Mouse (Mus musculus) MEL (cell line): ENCODE data around the gene Rps17.

Experiments used
- BHLHE40 ChIP-seq: IDR thresholded peaks from 2 replicates; pipeline ENCODE4 v1.6.1; 2012; ENCODE audit warnings: low read depth, mild to moderate bottlenecking, inconsistent platforms, low read length, improper control_type of control experiment, borderline replicate concordance
- CTCF ChIP-seq, 3 experiments: IDR thresholded peaks in 2 of 3; conservative IDR thresholded peaks in 1 of 3; 2 replicates each; pipeline ENCODE4 v1.5.1; 2011 to 2012; ENCODE audit warnings: low read length in 3 of 3, low read depth in 2 of 3, mild to moderate bottlenecking in 2 of 3, improper control_type of control experiment in 1 of 3, inconsistent platforms in 1 of 3, mixed read lengths in 1 of 3, moderate library complexity in 1 of 3; ENCODE audit not compliant: control insufficient read depth in 1 of 3, insufficient read depth in 1 of 3, poor library complexity in 1 of 3, severe bottlenecking in 1 of 3
- E2F4 ChIP-seq: IDR thresholded peaks from 2 replicates; pipeline ENCODE4 v1.6.1; 2011; ENCODE audit warnings: low read depth, low read length, improper control_type of control experiment, borderline replicate concordance
- EP300 ChIP-seq, 2 experiments: IDR thresholded peaks; 2 replicates each; pipeline ENCODE4 v1.6.1; 2011; ENCODE audit warnings: improper control_type of control experiment in 2 of 2, low read length in 2 of 2, low read depth in 1 of 2, mild to moderate bottlenecking in 1 of 2
- GATA1 ChIP-seq: IDR thresholded peaks from 2 replicates; pipeline ENCODE4 v1.6.1; 2011; ENCODE audit warnings: low read depth, low read length, improper control_type of control experiment
- MAX ChIP-seq: IDR thresholded peaks from 2 replicates; pipeline ENCODE4 v1.6.1; 2011; ENCODE audit warnings: low read length, improper control_type of control experiment
- MXI1 ChIP-seq: IDR thresholded peaks from 2 replicates; pipeline ENCODE4 v1.6.1; 2011; ENCODE audit warnings: mild to moderate bottlenecking, low read depth, low read length, improper control_type of control experiment
- MYC ChIP-seq: IDR thresholded peaks from 2 replicates; pipeline ENCODE4 v1.6.1; 2011; ENCODE audit warnings: low read depth, mild to moderate bottlenecking, low read length, improper control_type of control experiment, moderate library complexity
- POLR2AphosphoS5 ChIP-seq: IDR thresholded peaks from 2 replicates; pipeline ENCODE4 v1.6.1; 2012; ENCODE audit warnings: low read depth, borderline replicate concordance, mild to moderate bottlenecking, inconsistent platforms, low read length, moderate library complexity, mixed read lengths
- SMC3 ChIP-seq: IDR thresholded peaks from 2 replicates; pipeline ENCODE4 v1.6.1; 2011; ENCODE audit warnings: low read depth, low read length, improper control_type of control experiment
- TAL1 ChIP-seq: IDR thresholded peaks from 2 replicates; pipeline ENCODE4 v1.6.1; 2012; ENCODE audit warnings: mild to moderate bottlenecking, inconsistent platforms, low read length, moderate library complexity, mixed read lengths
- USF1 ChIP-seq: IDR thresholded peaks from 2 replicates; pipeline ENCODE4 v1.6.1; 2014; ENCODE audit warnings: low read depth, mild to moderate bottlenecking, inconsistent platforms, low read length, improper control_type of control experiment, moderate library complexity
- USF2 ChIP-seq, 2 experiments: IDR thresholded peaks; 2 replicates each; pipeline ENCODE4 v1.6.1; 2011 to 2012; ENCODE audit warnings: improper control_type of control experiment in 2 of 2, low read length in 2 of 2, borderline replicate concordance in 1 of 2, inconsistent platforms in 1 of 2, low read depth in 1 of 2, mild to moderate bottlenecking in 1 of 2; ENCODE audit not compliant: insufficient read depth in 1 of 2
- ZNF384 ChIP-seq: IDR thresholded peaks from 2 replicates; pipeline ENCODE4 v1.6.1; 2012; ENCODE audit warnings: low read depth, mild to moderate bottlenecking, inconsistent platforms, low read length, improper control_type of control experiment

GRCm38 (mm10) chr7:81304675-81305074 lies 40.4 kb downstream of the Rps17 start:
- TF ChIP-seq BHLHE40 (no peak), E2F4 (no peak), CTCF (IDR thresholded peaks at IDR 0.05 in 2 of 3, conservative IDR thresholded peaks at IDR 0.05 in 1 of 3; ENCODE audit: control insufficient read depth in 1 of 3, insufficient read depth in 1 of 3, low read depth in 2 of 3, low read length in 3 of 3, poor library complexity in 1 of 3, severe bottlenecking in 1 of 3) (no peak), GATA1 (no peak), POLR2AphosphoS5 (no peak), EP300 (IDR thresholded peaks at IDR 0.05; ENCODE audit: low read depth in 1 of 2, low read length in 2 of 2) (no peak), MXI1 (no peak), SMC3 (no peak), MAX (no peak), TAL1 (no peak), MYC (no peak), ZNF384 (no peak), USF1 (no peak), USF2 (IDR thresholded peaks at IDR 0.05; ENCODE audit: borderline replicate concordance in 1 of 2, insufficient read depth in 1 of 2, low read depth in 1 of 2, low read length in 2 of 2) (no peak)
